Mouse (Mus musculus): ENCODE data around the gene Olfr263.

DNA sequence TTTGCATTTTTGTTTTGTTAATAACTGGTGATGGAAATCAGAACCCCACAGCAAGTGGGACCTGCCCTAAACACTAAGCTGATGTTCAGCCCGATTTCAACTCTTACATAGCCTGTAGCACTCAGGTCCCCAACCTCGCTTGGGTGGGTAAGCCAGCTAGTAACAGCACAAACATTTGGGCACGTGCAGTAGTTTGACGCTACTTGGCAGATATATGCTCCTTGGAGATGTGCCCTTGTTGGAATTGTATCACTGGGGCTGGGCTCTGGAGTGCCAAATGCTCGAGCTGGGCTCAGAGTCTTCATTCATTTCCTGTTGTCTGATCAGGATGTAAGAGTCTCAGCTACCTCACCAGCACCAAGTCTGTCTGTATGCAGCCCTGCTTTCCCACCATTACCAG is 33.2 kb downstream of the Olfr263 start:
- TF ChIP-seq CTCF (IDR thresholded peaks at IDR 0.05; ENCODE audit: borderline replicate concordance, control insufficient read depth, extremely low read depth, insufficient read depth, low read length, poor library complexity): no peak
- TF ChIP-seq POLR2A (IDR thresholded peaks at IDR 0.05; ENCODE audit: control insufficient read depth, extremely low read depth, insufficient read depth, low read length, poor library complexity): no peak
